Mouse (Mus musculus) liver, adult 2 months (tissue): ENCODE data around the gene Cntn4. TPM values are rescaled to one million over a fixed set of nuclear protein-coding genes. Genes with fewer than 3 reads are reported as not detected.

Experiments used
- DNase-seq: peaks from one replicate; pipeline ENCODE4 v3.0.0-alpha.2; 2011; ENCODE audit warnings: low read depth, low spot score; ENCODE audit errors: extremely low read depth
- H3K27ac ChIP-seq: fragments of 200-500 bp; replicated peaks from 2 replicates; pipeline ENCODE4 v1.5.1; 2012; ENCODE audit warnings: low read depth, mild to moderate bottlenecking, control low read depth, inconsistent platforms, low read length; ENCODE audit not compliant: insufficient read depth
- H3K27me3 ChIP-seq: fragments of 200-500 bp; 2 replicates; pipeline ENCODE4 v1.6.1; 2012; ENCODE audit warnings: mild to moderate bottlenecking, moderate library complexity, low read length, inconsistent platforms; ENCODE audit not compliant: control insufficient read depth, insufficient read depth
- H3K36me3 ChIP-seq: fragments of 200-500 bp; 2 replicates; pipeline ENCODE4 v1.6.1; 2012; ENCODE audit warnings: low read length, inconsistent platforms; ENCODE audit not compliant: control insufficient read depth, insufficient read depth
- H3K4me1 ChIP-seq: fragments of 200-500 bp; 2 replicates; pipeline ENCODE4 v1.6.1; 2011; ENCODE audit warnings: low read length; ENCODE audit not compliant: control insufficient read depth, insufficient read depth
- H3K4me3 ChIP-seq: fragments of 200-500 bp; 2 replicates; pipeline ENCODE4 v1.5.1; 2011; ENCODE audit warnings: low read depth, mild to moderate bottlenecking, control low read depth, low read length, moderate library complexity; ENCODE audit not compliant: insufficient read depth
- H3K79me2 ChIP-seq: fragments of 200-500 bp; 2 replicates; pipeline ENCODE4 v1.6.1; 2012; ENCODE audit warnings: inconsistent platforms, mild to moderate bottlenecking, low read length, moderate library complexity; ENCODE audit not compliant: control insufficient read depth, insufficient read depth
- H3K9ac ChIP-seq: fragments of 200-500 bp; 2 replicates; pipeline ENCODE4 v1.6.1; 2012; ENCODE audit warnings: low read depth, mild to moderate bottlenecking, control low read depth, inconsistent platforms, low read length
- CTCF ChIP-seq: fragments of 200-500 bp; IDR thresholded peaks from 2 replicates; pipeline ENCODE4 v1.5.1; 2011; ENCODE audit warnings: low read depth, low read length, control low read depth
- POLR2A ChIP-seq: fragments of 200-500 bp; IDR thresholded peaks from 2 replicates; pipeline ENCODE4 v1.6.1; 2011; ENCODE audit warnings: low read length, control low read depth; ENCODE audit not compliant: insufficient read depth; ENCODE audit errors: extremely low read depth
- WGBS: fragments of 180-500 bp; shearing (Covaris S2); methylation state at CpG from one replicate; pipeline ENCODE4 v1.1.7; 2018; 5-methylcytosine and 5-hydroxymethylcytosine counted together
- polyA plus RNA-seq: library from polyadenylated mRNA; depleted of rRNA; stranded (reverse); fragments of >200 nt; gene quantifications from 2 replicates; pipeline ENCODE4 v1.2.3, GENCODE M21; 2012
- total RNA-seq: library from RNA; depleted of rRNA; stranded (reverse); fragments of >200 nt; gene quantifications from 2 replicates; pipeline ENCODE4 v1.2.3, GENCODE M21; 2014

Cntn4 gene
- total and polyA plus RNA-seq, 2 experiments: not detected

- H3K27ac ChIP-seq: no peak overlapping the region
- no peaks in the 10 kb centered on the region for H3K36me3 ChIP-seq
- H3K27me3 ChIP-seq: no peaks in the 10 kb centered on the region
- no peak for DNase-seq
- TF ChIP-seq POLR2A (no peak), CTCF (no peak)
- no peak overlapping the region for H3K9ac ChIP-seq
- H3K4me1 ChIP-seq: no peaks in the 10 kb centered on the region
- WGBS: 74% methylated on average over 3 of the region's 3 CpGs
- no peaks in the 10 kb centered on the region for H3K79me2 ChIP-seq
- no peak overlapping the region for H3K4me3 ChIP-seq
Measured at GRCm38 (mm10) chr6:106332466-106332865, 655.0 kb downstream of the Cntn4 start.

- Histone ChIP-seq H3K27me3 (no peaks in the 10 kb centered on the region), H3K27ac (no peak overlapping the region), H3K9ac (no peak overlapping the region), H3K4me1 (no peaks in the 10 kb centered on the region), H3K4me3 (no peak overlapping the region), H3K36me3 (no peaks in the 10 kb centered on the region), H3K79me2 (no peaks in the 10 kb centered on the region)
- no peak for DNase-seq
- no peak for TF ChIP-seq CTCF
- no peak for TF ChIP-seq POLR2A
- 86% methylated on average over 1 of the region's 1 CpGs for WGBS
Measured at GRCm38 (mm10) chr6:106332933-106333332, 655.5 kb downstream of the Cntn4 start.

GRCm38 (mm10) chr6:106335066-106335465, 657.6 kb downstream of the Cntn4 start:
- DNase-seq: no peak
- Histone ChIP-seq H3K79me2 (no peaks in the 10 kb centered on the region), H3K4me1 (no peaks in the 10 kb centered on the region), H3K9ac (no peak overlapping the region), H3K4me3 (no peak overlapping the region), H3K27ac (no peak overlapping the region), H3K27me3 (no peaks in the 10 kb centered on the region), H3K36me3 (no peaks in the 10 kb centered on the region)
- 43% methylated on average over 1 of the region's 1 CpGs for WGBS
- TF ChIP-seq POLR2A: no peak
- TF ChIP-seq CTCF: no peak

- H3K27me3 ChIP-seq: no peaks in the 10 kb centered on the region
- no peak overlapping the region for H3K27ac ChIP-seq
- H3K4me1 ChIP-seq: no peaks in the 10 kb centered on the region
- H3K36me3 ChIP-seq: no peaks in the 10 kb centered on the region
- no peaks in the 10 kb centered on the region for H3K79me2 ChIP-seq
- 67% methylated on average over 3 of the region's 3 CpGs for WGBS
- H3K9ac ChIP-seq: no peak overlapping the region
- TF ChIP-seq POLR2A: no peak
- TF ChIP-seq CTCF: no peak
- no peak overlapping the region for H3K4me3 ChIP-seq
- no peak for DNase-seq
Measured at GRCm38 (mm10) chr6:106336805-106337204, 659.3 kb downstream of the Cntn4 start.

- Histone ChIP-seq H3K36me3 (no peaks in the 10 kb centered on the region), H3K27me3 (no peaks in the 10 kb centered on the region), H3K4me3 (no peak overlapping the region), H3K27ac (no peak overlapping the region), H3K9ac (no peak overlapping the region), H3K4me1 (no peaks in the 10 kb centered on the region), H3K79me2 (no peaks in the 10 kb centered on the region)
- no peak for TF ChIP-seq CTCF
- no peak for TF ChIP-seq POLR2A
- DNase-seq: no peak
Measured at GRCm38 (mm10) chr6:106337829-106338228, 660.4 kb downstream of the Cntn4 start.

- DNase-seq: no peak
- Histone ChIP-seq H3K36me3 (no peaks in the 10 kb centered on the region), H3K79me2 (no peaks in the 10 kb centered on the region), H3K27me3 (no peaks in the 10 kb centered on the region), H3K4me1 (no peaks in the 10 kb centered on the region), H3K4me3 (no peak overlapping the region), H3K9ac (no peak overlapping the region), H3K27ac (no peak overlapping the region)
- TF ChIP-seq CTCF (no peak), POLR2A (no peak)
Measured at GRCm38 (mm10) chr6:106341114-106341513, 663.7 kb downstream of the Cntn4 start.
